Mouse (Mus musculus): ENCODE data around the gene Osbpl6.

Osbpl6 gene

GRCm38 (mm10) chr2:76426816-76427215, 20.5 kb downstream of the Osbpl6 start:
- DNase-seq, result no peak

- no peak for DNase-seq
Observed at GRCm38 (mm10) chr2:76429318-76429717, 23.0 kb downstream of the Osbpl6 start.

- no peak for DNase-seq
Observed at GRCm38 (mm10) chr2:76429855-76430254, 23.5 kb downstream of the Osbpl6 start.

- no peak for DNase-seq
Observed at GRCm38 (mm10) chr2:76430539-76430938, 24.2 kb downstream of the Osbpl6 start.

GRCm38 (mm10) chr2:76434224-76434623, 27.9 kb downstream of the Osbpl6 start:
- DNase-seq, result peak; percentile 23

- DNase-seq, result no peak
Observed at GRCm38 (mm10) chr2:76435667-76436239, 29.4 kb downstream of the Osbpl6 start.

- DNase-seq, result peak; percentile 24
Observed at GRCm38 (mm10) chr2:76437372-76437771, 31.1 kb downstream of the Osbpl6 start.

GRCm38 (mm10) chr2:76439540-76439939, 33.2 kb downstream of the Osbpl6 start:
- DNase-seq, result no peak

- DNase-seq, result no peak
Observed at GRCm38 (mm10) chr2:76442086-76442485, 35.8 kb downstream of the Osbpl6 start.

- no peak for DNase-seq
Observed at GRCm38 (mm10) chr2:76449836-76450355, 43.6 kb downstream of the Osbpl6 start.

- no peak for DNase-seq
Observed at GRCm38 (mm10) chr2:76466723-76467122, 60.4 kb downstream of the Osbpl6 start.

GRCm38 (mm10) chr2:76468204-76468603, 61.9 kb downstream of the Osbpl6 start:
- DNase-seq, result peak; percentile 15

- DNase-seq, result no peak
Observed at GRCm38 (mm10) chr2:76469091-76469750, 62.9 kb downstream of the Osbpl6 start.

- DNase-seq, result no peak
Observed at GRCm38 (mm10) chr2:76469751-76470099, 63.4 kb downstream of the Osbpl6 start.

GRCm38 (mm10) chr2:76470391-76470790, 64.1 kb downstream of the Osbpl6 start:
- no peak for DNase-seq

- DNase-seq, result no peak
Observed at GRCm38 (mm10) chr2:76475788-76476187, 69.5 kb downstream of the Osbpl6 start.

GRCm38 (mm10) chr2:76488764-76489163, 82.5 kb downstream of the Osbpl6 start:
- no peak for DNase-seq

GRCm38 (mm10) chr2:76490198-76490597, 83.9 kb downstream of the Osbpl6 start:
- DNase-seq, result no peak

- no peak for DNase-seq
Observed at GRCm38 (mm10) chr2:76491371-76491770, 85.1 kb downstream of the Osbpl6 start.

GRCm38 (mm10) chr2:76492224-76492623, 85.9 kb downstream of the Osbpl6 start:
- DNase-seq, result no peak

GRCm38 (mm10) chr2:76496006-76496748, 89.9 kb downstream of the Osbpl6 start:
- no peak for DNase-seq

- DNase-seq, result no peak
Observed at GRCm38 (mm10) chr2:76496749-76497140, 90.4 kb downstream of the Osbpl6 start.

- DNase-seq, result no peak
Observed at GRCm38 (mm10) chr2:76498891-76499290, 92.6 kb downstream of the Osbpl6 start.

All from cerebellum, adult 9-11 months (tissue).